Mouse (Mus musculus) ES-Bruce4 (cell line): ENCODE data around the gene Zfp654. TPM values are rescaled to one million over a fixed set of nuclear protein-coding genes. Genes with fewer than 3 reads are reported as not detected.

Source experiments
- H3K27ac ChIP-seq: 2 replicates; pipeline ENCODE4 v1.5.1; 2012; ENCODE audit warnings: low read length, inconsistent platforms; ENCODE audit not compliant: insufficient read depth
- H3K27me3 ChIP-seq: 2 replicates; pipeline ENCODE4 v1.6.1; 2012; ENCODE audit warnings: mild to moderate bottlenecking, low read length, inconsistent platforms; ENCODE audit not compliant: control insufficient read depth, poor library complexity, insufficient read depth, severe bottlenecking
- H3K36me3 ChIP-seq: 2 replicates; pipeline ENCODE4 v1.6.1; 2012; ENCODE audit warnings: inconsistent platforms, mild to moderate bottlenecking, low read length, moderate library complexity; ENCODE audit not compliant: control insufficient read depth, poor library complexity, insufficient read depth, severe bottlenecking
- H3K4me1 ChIP-seq: one replicate; pipeline ENCODE4 v1.8.1; 2011; ENCODE audit warnings: low read length; ENCODE audit not compliant: control insufficient read depth, insufficient read depth
- H3K4me3 ChIP-seq: 2 replicates; pipeline ENCODE4 v1.5.1; 2011; ENCODE audit warnings: low read depth, mild to moderate bottlenecking, low read length
- H3K9ac ChIP-seq: 2 replicates; pipeline ENCODE4 v1.6.1; 2012; ENCODE audit warnings: low read depth, mild to moderate bottlenecking, inconsistent platforms; ENCODE audit not compliant: poor library complexity, severe bottlenecking
- H3K9me3 ChIP-seq: replicated peaks from 2 replicates; pipeline ENCODE4 v1.6.1; 2012; ENCODE audit warnings: mild to moderate bottlenecking, low read length, inconsistent platforms; ENCODE audit not compliant: control insufficient read depth, poor library complexity, insufficient read depth, severe bottlenecking
- CTCF ChIP-seq: IDR thresholded peaks from one replicate; pipeline ENCODE4 v1.8.1; 2011; ENCODE audit warnings: low read depth, low read length
- EP300 ChIP-seq: IDR thresholded peaks from 2 replicates; pipeline ENCODE4 v1.6.1; 2011; ENCODE audit warnings: low read depth, low read length; ENCODE audit not compliant: insufficient read depth
- POLR2A ChIP-seq: IDR thresholded peaks from one replicate; pipeline ENCODE4 v1.8.1; 2011; ENCODE audit warnings: low read length; ENCODE audit not compliant: insufficient read depth
- polyA plus RNA-seq: library from polyadenylated mRNA; stranded (reverse); fragments of >200 nt; gene quantifications from 2 replicates; pipeline ENCODE4 v1.2.4, GENCODE M21; 2011; ENCODE audit warnings: low read depth; ENCODE audit not compliant: missing spikeins, insufficient read depth, insufficient read length

Zfp654 gene
- 12.0 and 12.1 TPM in 2 replicates for polyA plus RNA-seq

GRCm38 (mm10) chr16:64851563-64852362 lies at the start of gene Zfp654, which contains the start of gene Cggbp1:
TSS of gene Zfp654 (minus strand) at chr16:64851652.
TSS of gene Cggbp1 (plus strand) at chr16:64851996.
- TF ChIP-seq POLR2A (peak; percentile 24), CTCF (no peak), EP300 (no peak)
- peaks cover 33% of the 10 kb centered on the region for H3K36me3 ChIP-seq

GRCm38 (mm10) chr16:64899084-64899483 lies 47.6 kb upstream of the Zfp654 start:
- Histone ChIP-seq H3K9me3 (no peaks in the 10 kb centered on the region), H3K36me3 (no peaks in the 10 kb centered on the region), H3K4me1 (no peaks in the 10 kb centered on the region), H3K9ac (no peak overlapping the region), H3K27me3 (no peaks in the 10 kb centered on the region), H3K27ac (no peak overlapping the region), H3K4me3 (no peak overlapping the region)
- TF ChIP-seq CTCF (peak; percentile 63), EP300 (no peak), POLR2A (no peak)

More at GRCm38 (mm10) chr16:64851563-64852362, at the start of gene Zfp654, which contains the start of gene Cggbp1:
- Histone ChIP-seq H3K9me3 (no peaks in the 10 kb centered on the region), H3K9ac (peak within 1 kb of the TSS; percentile 96), H3K27ac (peak within 1 kb of the TSS; percentile 46), H3K4me3 (peak within 1 kb of the TSS; percentile 93), H3K4me1 (no peaks in the 10 kb centered on the region), H3K27me3 (no peaks in the 10 kb centered on the region)

- H3K27me3 ChIP-seq: no peaks in the 10 kb centered on the region
- H3K4me3 ChIP-seq: no peak overlapping the region
- no peak for TF ChIP-seq CTCF
- no peak for TF ChIP-seq POLR2A
- TF ChIP-seq EP300: no peak
- no peaks in the 10 kb centered on the region for H3K36me3 ChIP-seq
- no peaks in the 10 kb centered on the region for H3K4me1 ChIP-seq
- H3K9ac ChIP-seq: no peak overlapping the region
- no peak overlapping the region for H3K27ac ChIP-seq
- peaks cover 35% of the 10 kb centered on the region for H3K9me3 ChIP-seq
These were observed 38.0 kb upstream of the Zfp654 start for GRCm38 (mm10) chr16:64889496-64889895.

- TF ChIP-seq EP300: no peak
- no peak for TF ChIP-seq POLR2A
- TF ChIP-seq CTCF: no peak
- Histone ChIP-seq H3K27me3 (no peaks in the 10 kb centered on the region), H3K9ac (no peak overlapping the region), H3K9me3 (peaks cover 35% of the 10 kb centered on the region), H3K4me3 (no peak overlapping the region), H3K4me1 (no peaks in the 10 kb centered on the region), H3K27ac (peak overlapping the region; percentile 84), H3K36me3 (no peaks in the 10 kb centered on the region)
These were observed 34.1 kb upstream of the Zfp654 start for GRCm38 (mm10) chr16:64885547-64885946.

- Histone ChIP-seq H3K27me3 (no peaks in the 10 kb centered on the region), H3K4me3 (no peak overlapping the region), H3K27ac (peak overlapping the region; percentile 93), H3K9me3 (peaks cover 35% of the 10 kb centered on the region), H3K36me3 (no peaks in the 10 kb centered on the region), H3K4me1 (no peaks in the 10 kb centered on the region), H3K9ac (no peak overlapping the region)
- TF ChIP-seq EP300: peak; percentile 97
- no peak for TF ChIP-seq POLR2A
These were observed 33.7 kb upstream of the Zfp654 start for GRCm38 (mm10) chr16:64885142-64885541.

- peak overlapping the region; percentile 84 for H3K27ac ChIP-seq
- peaks cover 29% of the 10 kb centered on the region for H3K9me3 ChIP-seq
- H3K27me3 ChIP-seq: no peaks in the 10 kb centered on the region
- no peaks in the 10 kb centered on the region for H3K36me3 ChIP-seq
- no peak overlapping the region for H3K4me3 ChIP-seq
- no peak overlapping the region for H3K9ac ChIP-seq
- TF ChIP-seq EP300 (no peak), POLR2A (no peak), CTCF (no peak)
- no peaks in the 10 kb centered on the region for H3K4me1 ChIP-seq
These were observed 33.0 kb upstream of the Zfp654 start for GRCm38 (mm10) chr16:64884420-64884838.
